Mouse (Mus musculus) liver, embryonic 14.5 days (tissue): ENCODE measurements at regions not wholly inside any gene's neighbourhood (a gene's known extent, or its start where the extent isn't known, plus 50 kb on each side); places are given as distances from the start of the nearest gene placed in this dataset.

Experiments used
- CTCF ChIP-seq: IDR thresholded peaks from 2 replicates; pipeline ENCODE4 v1.5.1; 2016; ENCODE audit warnings: antibody characterized with exemption, low read depth, control low read depth
- EP300 ChIP-seq: IDR thresholded peaks from 2 replicates; pipeline ENCODE4 v1.6.1; 2016; ENCODE audit warnings: antibody characterized with exemption, low read depth

DNA sequence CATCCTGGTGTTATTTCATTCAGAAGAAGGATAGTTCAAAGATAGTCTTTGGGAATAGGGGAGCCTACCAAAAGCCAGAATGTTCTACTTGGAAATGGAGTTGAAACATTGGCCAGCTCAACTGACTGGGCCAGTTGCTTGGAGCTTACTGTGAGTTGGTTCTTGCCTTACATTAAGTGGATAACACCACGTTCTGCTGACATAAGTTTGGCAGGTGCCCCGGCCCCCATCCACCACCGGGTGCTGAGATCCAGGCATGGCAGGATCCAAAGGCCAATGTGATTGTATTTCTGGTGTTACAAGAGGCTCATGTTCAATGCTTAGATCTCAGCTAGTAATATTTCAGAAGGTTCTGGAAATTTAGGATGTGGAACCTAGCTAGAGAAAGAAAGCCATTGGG is 608.0 kb upstream of the Vstm2b start:
- TF ChIP-seq EP300 (no peak), CTCF (no peak)
